Mouse (Mus musculus) heart, embryonic 12.5 days (tissue): ENCODE measurements around the gene Pbld1. TPM values are rescaled to one million over a fixed set of nuclear protein-coding genes. Genes with fewer than 3 reads are reported as not detected.

Source experiments
- ATAC-seq: fragments of 200-750 bp; cut with Nextera tagmentation; 2 replicates; pipeline ENCODE4 v1.8.0; 2017; ENCODE audit warnings: moderate TSS enrichment, moderate library complexity; ENCODE audit not compliant: insufficient number of reproducible peaks, low FRiP score
- H3K27ac ChIP-seq: fragments of 300-500 bp; sonication (generic); 2 replicates; pipeline ENCODE4 v1.5.1; 2016; ENCODE audit warnings: mild to moderate bottlenecking, moderate library complexity; ENCODE audit not compliant: poor library complexity, severe bottlenecking
- H3K27me3 ChIP-seq: fragments of 300-500 bp; sonication (generic); replicated peaks from 2 replicates; pipeline ENCODE4 v1.6.1; 2016; ENCODE audit warnings: mild to moderate bottlenecking, moderate library complexity
- H3K36me3 ChIP-seq: fragments of 300-500 bp; sonication (generic); 2 replicates; pipeline ENCODE4 v1.6.1; 2016; ENCODE audit warnings: mild to moderate bottlenecking, moderate library complexity
- H3K4me1 ChIP-seq: fragments of 300-500 bp; sonication (generic); replicated peaks from 2 replicates; pipeline ENCODE4 v1.6.1; 2016; ENCODE audit warnings: mild to moderate bottlenecking
- H3K4me2 ChIP-seq: fragments of 300-500 bp; sonication (generic); 2 replicates; pipeline ENCODE4 v1.6.1; 2016; ENCODE audit warnings: mild to moderate bottlenecking, moderate library complexity
- H3K4me3 ChIP-seq: fragments of 300-500 bp; sonication (generic); 2 replicates; pipeline ENCODE4 v1.5.1; 2016; ENCODE audit warnings: mild to moderate bottlenecking
- H3K9ac ChIP-seq: fragments of 300-500 bp; sonication (generic); 2 replicates; pipeline ENCODE4 v1.6.1; 2016; ENCODE audit warnings: mild to moderate bottlenecking, moderate library complexity
- H3K9me3 ChIP-seq: fragments of 300-500 bp; sonication (generic); replicated peaks from 2 replicates; pipeline ENCODE4 v1.6.1; 2016; ENCODE audit warnings: mild to moderate bottlenecking, moderate library complexity
- WGBS: fragments of 180-500 bp; shearing (Covaris S2); methylation state at CpG from one replicate; pipeline ENCODE4 v1.1.7; 2016; 5-methylcytosine and 5-hydroxymethylcytosine counted together
- polyA plus RNA-seq: library from polyadenylated mRNA; unstranded; fragments of >200 nt; fragmentation: Nextera tagmentation; extraction: Ambion mirVana; gene quantifications from 2 replicates; pipeline ENCODE4 v1.2.1, GENCODE M21; 2016

Gene Pbld1
- polyA plus RNA-seq, 1 experiment from 2014 or later = 0.87 TPM

- H3K4me3 ChIP-seq = peak overlapping the region; percentile 77
- peak overlapping the region; percentile 98 for H3K27ac ChIP-seq
- 47% methylated on average over 2 of the region's 2 CpGs for WGBS
- no peak for ATAC-seq
- no peaks in the 10 kb centered on the region for H3K9me3 ChIP-seq
- H3K36me3 ChIP-seq = no peaks in the 10 kb centered on the region
- H3K4me1 ChIP-seq = peaks cover 19% of the 10 kb centered on the region
- no peaks in the 10 kb centered on the region for H3K27me3 ChIP-seq
- H3K4me2 ChIP-seq = peak overlapping the region; percentile 71
- H3K9ac ChIP-seq = no peak overlapping the region
Observed at GRCm38 (mm10) chr10:63025016-63025415, 34.9 kb upstream of the Pbld1 start.

GRCm38 (mm10) chr10:63025491-63026011 lies 34.4 kb upstream of the Pbld1 start:
- ATAC-seq = no peak
- no peaks in the 10 kb centered on the region for H3K27me3 ChIP-seq
- H3K27ac ChIP-seq = peak overlapping the region; percentile 98; the same call in 1 of the 2 replicates
- H3K9ac ChIP-seq = no peak overlapping the region
- H3K4me2 ChIP-seq = peak overlapping the region; percentile 71; the same call in 1 of the 2 replicates
- H3K4me3 ChIP-seq = no peak overlapping the region
- no peaks in the 10 kb centered on the region for H3K9me3 ChIP-seq
- no peaks in the 10 kb centered on the region for H3K36me3 ChIP-seq
- peaks cover 18% of the 10 kb centered on the region for H3K4me1 ChIP-seq
- WGBS = 82% methylated on average over 6 of the region's 6 CpGs

- Histone ChIP-seq H3K4me1 (peaks cover 14% of the 10 kb centered on the region), H3K9ac (no peak overlapping the region), H3K27ac (no peak overlapping the region), H3K27me3 (no peaks in the 10 kb centered on the region), H3K9me3 (no peaks in the 10 kb centered on the region), H3K36me3 (no peaks in the 10 kb centered on the region), H3K4me3 (no peak overlapping the region), H3K4me2 (no peak overlapping the region)
- no peak for ATAC-seq
- 62% methylated on average over 8 of the region's 8 CpGs for WGBS
Observed at GRCm38 (mm10) chr10:63026156-63026794, 33.7 kb upstream of the Pbld1 start.

- Histone ChIP-seq H3K4me2 (no peak overlapping the region), H3K4me3 (no peak overlapping the region), H3K4me1 (peaks cover 11% of the 10 kb centered on the region), H3K9ac (no peak overlapping the region), H3K36me3 (no peaks in the 10 kb centered on the region), H3K27me3 (no peaks in the 10 kb centered on the region), H3K27ac (no peak overlapping the region), H3K9me3 (no peaks in the 10 kb centered on the region)
- 87% methylated on average over 6 of the region's 6 CpGs for WGBS
- no peak for ATAC-seq
Observed at GRCm38 (mm10) chr10:63026795-63027160, 33.2 kb upstream of the Pbld1 start.

- Histone ChIP-seq H3K4me2 (no peak overlapping the region), H3K9ac (no peak overlapping the region), H3K4me3 (no peak overlapping the region), H3K27me3 (no peaks in the 10 kb centered on the region), H3K9me3 (no peaks in the 10 kb centered on the region), H3K36me3 (no peaks in the 10 kb centered on the region), H3K27ac (no peak overlapping the region), H3K4me1 (peaks cover 8% of the 10 kb centered on the region)
- WGBS = 86% methylated on average over 10 of the region's 10 CpGs
- ATAC-seq = no peak
Observed at GRCm38 (mm10) chr10:63027376-63028161, 32.4 kb upstream of the Pbld1 start.

GRCm38 (mm10) chr10:63028396-63028795 lies 31.6 kb upstream of the Pbld1 start:
- Histone ChIP-seq H3K27ac (no peak overlapping the region), H3K36me3 (no peaks in the 10 kb centered on the region), H3K4me2 (no peak overlapping the region), H3K4me3 (no peak overlapping the region), H3K4me1 (peaks cover 8% of the 10 kb centered on the region), H3K27me3 (no peaks in the 10 kb centered on the region), H3K9ac (no peak overlapping the region), H3K9me3 (no peaks in the 10 kb centered on the region)
- ATAC-seq = no peak
- WGBS = 80% methylated on average over 4 of the region's 4 CpGs

- no peak for ATAC-seq
- Histone ChIP-seq H3K4me2 (no peak overlapping the region), H3K9ac (no peak overlapping the region), H3K9me3 (no peaks in the 10 kb centered on the region), H3K4me3 (no peak overlapping the region), H3K36me3 (no peaks in the 10 kb centered on the region), H3K27ac (no peak overlapping the region), H3K4me1 (no peaks in the 10 kb centered on the region), H3K27me3 (no peaks in the 10 kb centered on the region)
- 69% methylated on average over 3 of the region's 3 CpGs for WGBS
Observed at GRCm38 (mm10) chr10:63032267-63032666, 27.7 kb upstream of the Pbld1 start.

GRCm38 (mm10) chr10:63032956-63033355 lies 27.0 kb upstream of the Pbld1 start:
- H3K4me1 ChIP-seq = no peaks in the 10 kb centered on the region
- no peak overlapping the region for H3K27ac ChIP-seq
- ATAC-seq = no peak
- no peaks in the 10 kb centered on the region for H3K9me3 ChIP-seq
- 74% methylated on average over 3 of the region's 3 CpGs for WGBS
- no peak overlapping the region for H3K4me2 ChIP-seq
- no peak overlapping the region for H3K9ac ChIP-seq
- H3K36me3 ChIP-seq = no peaks in the 10 kb centered on the region
- no peak overlapping the region for H3K4me3 ChIP-seq
- no peaks in the 10 kb centered on the region for H3K27me3 ChIP-seq

GRCm38 (mm10) chr10:63038571-63039320 lies 21.2 kb upstream of the Pbld1 start:
- Histone ChIP-seq H3K9ac (no peak overlapping the region), H3K27ac (no peak overlapping the region), H3K4me1 (peaks cover 4% of the 10 kb centered on the region; the same call in 1 of the 2 replicates), H3K4me3 (no peak overlapping the region), H3K27me3 (no peaks in the 10 kb centered on the region), H3K36me3 (no peaks in the 10 kb centered on the region), H3K9me3 (no peaks in the 10 kb centered on the region), H3K4me2 (no peak overlapping the region)
- 80% methylated on average over 14 of the region's 14 CpGs for WGBS
- ATAC-seq = no peak

- Histone ChIP-seq H3K27me3 (no peaks in the 10 kb centered on the region), H3K9me3 (no peaks in the 10 kb centered on the region), H3K9ac (no peak overlapping the region), H3K36me3 (no peaks in the 10 kb centered on the region), H3K4me2 (no peak overlapping the region), H3K27ac (no peak overlapping the region), H3K4me1 (peaks cover 4% of the 10 kb centered on the region; the same call in 1 of the 2 replicates), H3K4me3 (no peak overlapping the region)
- WGBS = 63% methylated on average over 5 of the region's 5 CpGs
- no peak for ATAC-seq
Observed at GRCm38 (mm10) chr10:63039867-63040628, 19.9 kb upstream of the Pbld1 start.
